Mouse (Mus musculus): ENCODE results near the gene Ppm1g.

Gene Ppm1g

DNA sequence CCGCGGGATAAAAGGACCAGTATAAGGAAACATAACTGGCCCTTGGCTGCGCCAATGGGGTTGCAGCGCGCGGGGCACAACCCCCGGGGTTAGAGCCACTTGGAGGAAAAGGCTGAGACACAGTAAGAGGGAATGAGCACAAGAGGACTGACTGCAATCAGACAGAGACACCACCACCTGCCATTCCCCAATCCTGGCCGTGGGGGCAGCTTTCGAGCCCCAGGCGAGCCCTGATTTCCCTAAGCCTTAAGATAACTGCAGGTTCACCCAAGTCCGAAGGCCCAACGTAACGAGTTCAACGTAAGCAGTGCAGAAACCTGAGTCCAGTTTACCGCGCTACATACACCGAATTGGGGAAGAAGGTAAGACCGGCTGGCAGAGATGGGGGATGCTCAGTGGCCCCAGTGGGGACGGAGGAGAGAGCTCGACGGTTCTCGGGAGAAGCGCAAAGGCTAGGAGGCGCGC lies 41.2 kb downstream of the Ppm1g start:
- Histone ChIP-seq H3K4me3 (replicated peaks; ENCODE audit: low read length) (peak overlapping the region; percentile 100), H3K27me3 (ENCODE audit: insufficient read depth, low read length) (no peaks in the 10 kb centered on the region), H3K4me1 (replicated peaks; ENCODE audit: low read depth, low read length) (peaks cover 61% of the 10 kb centered on the region), H3K36me3 (ENCODE audit: insufficient read depth, low read length) (peaks cover 34% of the 10 kb centered on the region), H3K9me3 (ENCODE audit: low read length) (no peaks in the 10 kb centered on the region)
- TF ChIP-seq NANOG (IDR thresholded peaks at IDR 0.05; ENCODE audit: borderline replicate concordance, low read length) (no peak), CTCF (conservative IDR thresholded peaks at IDR 0.05; ENCODE audit: low read length) (no peak), POU5F1 (IDR thresholded peaks at IDR 0.05; ENCODE audit: borderline replicate concordance, low read length) (no peak)

DNA sequence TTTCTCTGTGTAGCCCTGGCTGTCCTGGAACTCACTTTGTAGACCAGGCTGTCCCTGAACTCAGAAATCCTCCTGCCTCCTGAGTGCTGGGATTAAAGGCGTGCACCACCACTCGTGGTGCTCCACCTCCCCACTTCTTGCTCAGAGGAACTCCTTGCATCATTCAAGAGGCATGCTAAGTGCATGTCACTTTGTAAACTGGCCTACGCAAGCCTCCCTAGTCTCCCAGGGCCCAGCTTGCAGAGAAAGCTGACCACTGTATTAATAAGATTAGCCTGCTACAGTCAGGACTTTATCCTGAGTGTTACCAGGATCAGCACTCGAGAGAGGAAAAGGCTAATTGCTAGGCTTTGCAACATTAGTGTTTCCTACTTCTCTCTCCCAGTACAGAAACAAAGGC lies 51.9 kb downstream of the Ppm1g start:
- Histone ChIP-seq H3K36me3 (ENCODE audit: insufficient read depth, low read length) (peaks cover 98% of the 10 kb centered on the region), H3K9me3 (ENCODE audit: low read length) (no peaks in the 10 kb centered on the region), H3K27me3 (ENCODE audit: insufficient read depth, low read length) (no peaks in the 10 kb centered on the region), H3K4me1 (replicated peaks; ENCODE audit: low read depth, low read length) (peaks cover 19% of the 10 kb centered on the region), H3K4me3 (replicated peaks; ENCODE audit: low read length) (no peak overlapping the region)
- no peak for TF ChIP-seq POU5F1 (IDR thresholded peaks at IDR 0.05; ENCODE audit: borderline replicate concordance, low read length)
- TF ChIP-seq NANOG (IDR thresholded peaks at IDR 0.05; ENCODE audit: borderline replicate concordance, low read length) = no peak
- TF ChIP-seq CTCF (conservative IDR thresholded peaks at IDR 0.05; ENCODE audit: low read length) = no peak

DNA sequence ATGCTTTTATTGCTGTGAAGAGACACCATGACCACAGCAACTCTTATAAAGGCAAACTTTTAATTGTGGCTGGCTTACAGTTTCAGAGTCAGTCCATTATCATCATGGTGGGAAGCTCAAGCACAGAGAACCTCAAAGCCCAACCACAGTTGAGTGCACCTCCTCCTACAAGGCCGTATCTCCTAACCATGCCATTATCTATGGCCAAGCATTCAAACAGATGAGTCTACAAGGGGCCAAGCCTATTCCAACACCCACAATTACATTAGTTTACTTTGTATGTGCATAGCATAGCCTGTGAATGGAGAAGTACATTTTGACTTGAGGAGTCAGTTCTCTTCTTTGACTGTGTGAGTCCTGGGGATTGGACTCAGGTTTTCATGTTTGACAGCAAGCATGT lies 55.6 kb downstream of the Ppm1g start:
- Histone ChIP-seq H3K9me3 (ENCODE audit: low read length) (no peaks in the 10 kb centered on the region), H3K36me3 (ENCODE audit: insufficient read depth, low read length) (peaks cover 100% of the 10 kb centered on the region), H3K4me3 (replicated peaks; ENCODE audit: low read length) (no peak overlapping the region), H3K4me1 (replicated peaks; ENCODE audit: low read depth, low read length) (peaks cover 21% of the 10 kb centered on the region), H3K27me3 (ENCODE audit: insufficient read depth, low read length) (no peaks in the 10 kb centered on the region)
- TF ChIP-seq CTCF (conservative IDR thresholded peaks at IDR 0.05; ENCODE audit: low read length) = no peak
- TF ChIP-seq POU5F1 (IDR thresholded peaks at IDR 0.05; ENCODE audit: borderline replicate concordance, low read length) = no peak
- no peak for TF ChIP-seq NANOG (IDR thresholded peaks at IDR 0.05; ENCODE audit: borderline replicate concordance, low read length)

DNA sequence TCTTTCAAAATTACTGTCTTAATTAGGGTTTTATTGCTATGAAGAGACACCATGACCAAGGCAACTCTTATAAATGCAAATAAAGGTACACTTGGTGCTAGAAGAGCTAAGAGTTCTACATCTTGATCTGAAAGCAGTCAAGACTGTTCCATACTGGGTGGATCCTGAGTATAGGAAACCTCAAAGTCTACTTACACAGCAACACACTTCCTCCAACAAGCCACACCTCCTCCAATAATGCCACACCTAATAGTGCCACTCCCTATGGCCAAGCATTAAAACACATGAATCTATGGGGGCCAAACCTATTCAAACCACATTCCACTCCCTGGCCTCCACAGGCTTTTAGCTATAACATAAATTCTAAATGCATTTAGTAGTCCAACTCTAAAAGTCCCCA lies 58.0 kb downstream of the Ppm1g start:
- Histone ChIP-seq H3K27me3 (ENCODE audit: insufficient read depth, low read length) (no peaks in the 10 kb centered on the region), H3K4me1 (replicated peaks; ENCODE audit: low read depth, low read length) (peaks cover 14% of the 10 kb centered on the region; the same call in 1 of the 2 replicates), H3K4me3 (replicated peaks; ENCODE audit: low read length) (no peak overlapping the region), H3K9me3 (ENCODE audit: low read length) (no peaks in the 10 kb centered on the region), H3K36me3 (ENCODE audit: insufficient read depth, low read length) (peaks cover 100% of the 10 kb centered on the region)
- no peak for TF ChIP-seq CTCF (conservative IDR thresholded peaks at IDR 0.05; ENCODE audit: low read length)
- no peak for TF ChIP-seq POU5F1 (IDR thresholded peaks at IDR 0.05; ENCODE audit: borderline replicate concordance, low read length)
- TF ChIP-seq NANOG (IDR thresholded peaks at IDR 0.05; ENCODE audit: borderline replicate concordance, low read length) = no peak

- H3K4me1 ChIP-seq (replicated peaks; ENCODE audit: low read depth, low read length) = peaks cover 46% of the 10 kb centered on the region
- H3K27me3 ChIP-seq (ENCODE audit: insufficient read depth, low read length) = no peaks in the 10 kb centered on the region
- TF ChIP-seq POU5F1 (IDR thresholded peaks at IDR 0.05; ENCODE audit: borderline replicate concordance, low read length) = no peak
- no peak for TF ChIP-seq NANOG (IDR thresholded peaks at IDR 0.05; ENCODE audit: borderline replicate concordance, low read length)
- no peak for TF ChIP-seq CTCF (conservative IDR thresholded peaks at IDR 0.05; ENCODE audit: low read length)
- peaks cover 69% of the 10 kb centered on the region for H3K36me3 ChIP-seq (ENCODE audit: insufficient read depth, low read length)
- no peaks in the 10 kb centered on the region for H3K9me3 ChIP-seq (ENCODE audit: low read length)
- peak within 1 kb of the TSS; percentile 82 for H3K4me3 ChIP-seq (replicated peaks; ENCODE audit: low read length)
These were observed 66.3 kb downstream of the Ppm1g start, which contains the start of gene Mpv17 for GRCm38 (mm10) chr5:31154152-31154553. Gene Mpv17 (minus strand): TSS chr5:31154251.

DNA sequence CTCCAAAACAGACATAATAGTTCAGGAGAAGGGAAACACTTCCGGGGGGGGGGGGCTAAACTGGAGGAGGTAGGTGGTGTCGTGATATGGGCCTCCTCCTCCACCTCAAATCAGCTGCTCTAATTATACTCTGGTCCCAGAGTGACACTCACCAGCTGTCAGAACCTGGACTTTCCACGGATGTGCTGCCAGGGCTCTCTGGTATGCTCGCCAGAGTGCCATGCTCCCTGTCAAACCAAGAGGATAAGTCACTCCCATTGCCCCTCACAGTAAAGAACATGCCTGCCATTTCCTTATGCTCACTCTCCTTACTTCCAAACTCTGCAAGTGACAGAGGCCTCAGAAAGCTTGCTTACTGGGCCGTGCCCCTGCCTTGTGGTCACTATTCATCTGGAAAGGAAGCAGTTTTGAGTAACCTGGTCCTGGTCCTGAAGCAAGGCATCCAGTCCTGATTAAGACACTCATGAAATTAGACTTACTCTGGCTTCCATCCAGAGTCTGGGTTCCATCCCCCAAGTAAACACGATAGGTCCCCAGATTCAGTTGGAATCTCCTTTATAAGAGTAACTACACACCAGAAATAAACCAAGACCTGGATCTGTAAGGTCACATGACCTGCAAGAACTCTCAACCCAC lies 66.9 kb downstream of the Ppm1g start:
- Histone ChIP-seq H3K36me3 (ENCODE audit: insufficient read depth, low read length) (peaks cover 67% of the 10 kb centered on the region), H3K4me3 (replicated peaks; ENCODE audit: low read length) (peak overlapping the region; percentile 82), H3K4me1 (replicated peaks; ENCODE audit: low read depth, low read length) (peaks cover 46% of the 10 kb centered on the region), H3K27me3 (ENCODE audit: insufficient read depth, low read length) (no peaks in the 10 kb centered on the region), H3K9me3 (ENCODE audit: low read length) (no peaks in the 10 kb centered on the region)
- TF ChIP-seq NANOG (IDR thresholded peaks at IDR 0.05; ENCODE audit: borderline replicate concordance, low read length) (no peak), POU5F1 (IDR thresholded peaks at IDR 0.05; ENCODE audit: borderline replicate concordance, low read length) (no peak), CTCF (conservative IDR thresholded peaks at IDR 0.05; ENCODE audit: low read length) (no peak)
